Mouse (Mus musculus): ENCODE measurements at regions not wholly inside any gene's neighbourhood (a gene's known extent, or its start where the extent isn't known, plus 50 kb on each side); places are given as distances from the start of the nearest gene placed in this dataset.

DNA sequence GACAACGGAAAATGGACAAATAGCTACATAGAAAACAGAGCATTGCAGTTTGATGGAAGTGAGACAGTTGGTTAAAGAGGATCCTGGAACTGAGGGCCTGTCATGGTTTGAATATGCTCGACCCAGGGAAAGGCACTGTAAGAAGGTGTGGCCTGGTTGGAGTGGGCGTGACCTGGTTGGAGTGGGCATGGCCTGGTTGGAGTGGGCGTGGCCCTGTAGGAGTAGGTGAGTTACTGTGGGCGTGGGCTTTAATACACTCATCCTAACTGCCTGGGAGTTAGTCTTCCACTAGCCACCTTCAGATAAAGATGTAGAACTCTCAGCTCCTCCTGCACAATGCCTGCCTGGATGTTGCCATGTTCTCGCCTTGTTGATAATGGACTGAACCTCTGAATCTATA is 126.8 kb upstream of the Tbx3 start:
- TF ChIP-seq USF2 (IDR thresholded peaks at IDR 0.05; ENCODE audit: borderline replicate concordance in 1 of 2, insufficient read depth in 1 of 2, low read depth in 1 of 2, low read length in 2 of 2) (no peak), CTCF (IDR thresholded peaks at IDR 0.05 in 2 of 3, conservative IDR thresholded peaks at IDR 0.05 in 1 of 3; ENCODE audit: control insufficient read depth in 1 of 3, insufficient read depth in 1 of 3, low read depth in 2 of 3, low read length in 3 of 3, poor library complexity in 1 of 3, severe bottlenecking in 1 of 3) (no peak), USF1 (IDR thresholded peaks at IDR 0.05; ENCODE audit: low read depth, low read length) (no peak), GATA1 (IDR thresholded peaks at IDR 0.05; ENCODE audit: low read depth, low read length) (no peak), POLR2A (IDR thresholded peaks at IDR 0.05; ENCODE audit: control insufficient read depth in 1 of 2, insufficient read depth in 1 of 2, low read depth in 1 of 2, low read length in 2 of 2, poor library complexity in 1 of 2) (no peak)
